Mouse (Mus musculus): Measurements from ENCODE around the gene Prkar1a.

The Prkar1a gene

GRCm38 (mm10) chr11:109674542-109674941 is 25.3 kb downstream of the Prkar1a start:
- no peak for DNase-seq

- DNase-seq: no peak
Observed at GRCm38 (mm10) chr11:109675208-109675607, 26.0 kb downstream of the Prkar1a start.

GRCm38 (mm10) chr11:109675771-109676170 is 26.6 kb downstream of the Prkar1a start:
- DNase-seq: no peak

GRCm38 (mm10) chr11:109676621-109677373 is 27.6 kb downstream of the Prkar1a start:
- no peak for DNase-seq

- no peak for DNase-seq
Observed at GRCm38 (mm10) chr11:109678291-109678690, 29.1 kb downstream of the Prkar1a start.

- DNase-seq: no peak
Observed at GRCm38 (mm10) chr11:109680934-109681333, 31.7 kb downstream of the Prkar1a start.

- no peak for DNase-seq
Observed at GRCm38 (mm10) chr11:109681556-109681955, 32.4 kb downstream of the Prkar1a start.

GRCm38 (mm10) chr11:109682221-109682620 is 33.0 kb downstream of the Prkar1a start:
- no peak for DNase-seq

- DNase-seq: no peak
Observed at GRCm38 (mm10) chr11:109689539-109689938, 40.3 kb downstream of the Prkar1a start.

- DNase-seq: no peak
Observed at GRCm38 (mm10) chr11:109692737-109693136, 43.5 kb downstream of the Prkar1a start.

GRCm38 (mm10) chr11:109696519-109696918 is 47.3 kb downstream of the Prkar1a start:
- no peak for DNase-seq

GRCm38 (mm10) chr11:109697089-109697643 is 48.0 kb downstream of the Prkar1a start:
- no peak for DNase-seq

- no peak for DNase-seq
Observed at GRCm38 (mm10) chr11:109698740-109699139, 49.5 kb downstream of the Prkar1a start.

- no peak for DNase-seq
Observed at GRCm38 (mm10) chr11:109699784-109700183, 50.6 kb downstream of the Prkar1a start.

- DNase-seq: no peak
Observed at GRCm38 (mm10) chr11:109700761-109701160, 51.6 kb downstream of the Prkar1a start.

- no peak for DNase-seq
Observed at GRCm38 (mm10) chr11:109702031-109702815, 53.0 kb downstream of the Prkar1a start.

GRCm38 (mm10) chr11:109703845-109704244 is 54.6 kb downstream of the Prkar1a start:
- DNase-seq: no peak

- DNase-seq: no peak
Observed at GRCm38 (mm10) chr11:109704311-109705205, 55.4 kb downstream of the Prkar1a start.

GRCm38 (mm10) chr11:109705336-109706054 is 56.3 kb downstream of the Prkar1a start:
- no peak for DNase-seq

GRCm38 (mm10) chr11:109706055-109706412 is 56.8 kb downstream of the Prkar1a start:
- DNase-seq: no peak

GRCm38 (mm10) chr11:109706586-109706985 is 57.4 kb downstream of the Prkar1a start:
- DNase-seq: no peak

GRCm38 (mm10) chr11:109707442-109707841 is 58.2 kb downstream of the Prkar1a start:
- DNase-seq: no peak

Data from thymus, adult 18-20 months (tissue).